Mouse (Mus musculus): Measurements from ENCODE around the gene Npy.

- TF ChIP-seq CTCF (IDR thresholded peaks at IDR 0.05; ENCODE audit: low read depth, low read length), result no peak
- TF ChIP-seq GATA1 (IDR thresholded peaks at IDR 0.05; ENCODE audit: borderline replicate concordance, low read length), result no peak
- TF ChIP-seq POLR2AphosphoS5 (IDR thresholded peaks at IDR 0.05; ENCODE audit: insufficient replicate concordance, low read depth, low read length), result no peak
- TF ChIP-seq GATA2 (IDR thresholded peaks at IDR 0.05; ENCODE audit: borderline replicate concordance, low read depth, low read length), result no peak
These were observed 40.7 kb upstream of the Npy start for GRCm38 (mm10) chr6:49781852-49782251.

All from G1E (cell line).